Comparison of ENCODE assay signal across 11 mouse cellular contexts in the genomic region with DNA sequence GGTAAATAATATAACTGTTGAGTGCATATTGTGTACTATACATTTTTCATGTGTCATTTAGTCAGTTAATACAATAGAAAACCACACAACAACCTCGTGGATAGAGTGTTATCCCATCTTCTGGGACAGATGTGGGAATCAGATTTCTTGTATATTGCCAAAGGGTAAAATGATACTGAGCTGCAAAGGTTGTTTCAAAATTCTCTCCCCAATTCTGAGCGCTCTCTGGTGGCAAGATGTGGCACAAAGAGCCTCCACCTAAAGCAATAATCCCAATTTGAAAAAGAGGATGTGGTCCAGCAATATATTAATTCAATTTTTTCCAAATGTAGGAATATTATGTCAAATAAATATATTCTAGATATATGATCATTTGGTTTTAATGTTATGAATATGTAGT. TPM values are rescaled to one million over a fixed set of nuclear protein-coding genes. Genes with fewer than 3 reads are reported as not detected.
DNase-seq lines count a peak whose midpoint lies in the region; ATAC-seq and TF ChIP-seq lines count a peak whose summit lies in the region.
"Had no signal": no experiment of that assay in that cellular context is flagged by ENCODE, and none has a peak within 500 bp of the region (broad histone marks: within the 10 kb centered on the region; RNA-seq: fewer than 3 reads in every experiment).

No protein-coding gene starts in this region.

- intact Hi-C loops in gastrocnemius, adult 2 months (cut with DNase I): no loop called here

- no peak for TF ChIP-seq EP300 in lung, postnatal 0 days (IDR thresholded peaks at IDR 0.05)

- no peak overlapping the region for H3K9ac ChIP-seq in lung, postnatal 0 days (replicated peaks; ENCODE audit: low read depth)
- H3K9ac ChIP-seq: embryonic facial prominence, embryonic 13.5 days; kidney, embryonic 15.5 days; lung, embryonic 15.5 days had no signal

- H3K9me3 ChIP-seq in lung, postnatal 0 days (ENCODE audit: low read length): no peaks in the 10 kb centered on the region
- H3K9me3 ChIP-seq: embryonic facial prominence, embryonic 13.5 days; kidney, embryonic 15.5 days; lung, embryonic 15.5 days had no signal

- H3K4me3 ChIP-seq in gastrocnemius, adult 2 months: no peak overlapping the region
- H3K4me3 ChIP-seq in lung, postnatal 0 days (ENCODE audit: low read depth, low read length): no peak overlapping the region
- H3K4me3 ChIP-seq in lung, adult 2 months (replicated peaks; ENCODE audit: extremely low read depth, low read depth, low read length): no peak overlapping the region
- H3K4me3 ChIP-seq: embryonic facial prominence, embryonic 13.5 days; kidney, embryonic 15.5 days; lung, embryonic 15.5 days; myocyte had no signal

- peak; percentile 53 for TF ChIP-seq CTCF in gastrocnemius, adult 2 months (IDR thresholded peaks at IDR 0.05)
- peak; percentile 51 for TF ChIP-seq CTCF in lung, postnatal 0 days (IDR thresholded peaks at IDR 0.05)
- TF ChIP-seq CTCF in lung, adult 2 months (IDR thresholded peaks at IDR 0.05; ENCODE audit: insufficient read depth, low read length): no peak

- 30% methylated on average over 2 of the region's 2 CpGs for WGBS in lung, postnatal 0 days
- WGBS in lung, adult 2 months: 34% methylated on average over 2 of the region's 2 CpGs

- no peak overlapping the region for H3K27ac ChIP-seq in gastrocnemius, adult 2 months
- no peak overlapping the region for H3K27ac ChIP-seq in lung, postnatal 0 days (ENCODE audit: low read length)
- H3K27ac ChIP-seq: embryonic facial prominence, embryonic 13.5 days; kidney, embryonic 15.5 days; lung, embryonic 15.5 days had no signal

- H3K27me3 ChIP-seq in lung, postnatal 0 days (replicated peaks; ENCODE audit: insufficient read depth, low read length): no peaks in the 10 kb centered on the region
- H3K27me3 ChIP-seq: embryonic facial prominence, embryonic 13.5 days; lung, embryonic 15.5 days had no signal

- TF ChIP-seq POLR2A in lung, adult 2 months (IDR thresholded peaks at IDR 0.05; ENCODE audit: borderline replicate concordance, extremely low read depth, low read depth, low read length): no peak

- H3K4me2 ChIP-seq in lung, postnatal 0 days (replicated peaks; ENCODE audit: low read depth, low read length): no peak overlapping the region
- H3K4me2 ChIP-seq: embryonic facial prominence, embryonic 13.5 days; kidney, embryonic 15.5 days; lung, embryonic 15.5 days had no signal

- no peak for ATAC-seq in lung, postnatal 0 days

- H3K36me3 ChIP-seq in lung, postnatal 0 days (ENCODE audit: insufficient read depth, low read length): no peaks in the 10 kb centered on the region
- H3K36me3 ChIP-seq: embryonic facial prominence, embryonic 13.5 days; kidney, embryonic 15.5 days; lung, embryonic 15.5 days had no signal

- no peaks in the 10 kb centered on the region for H3K4me1 ChIP-seq in lung, postnatal 0 days (ENCODE audit: insufficient read depth, low read depth, low read length)
- H3K4me1 ChIP-seq in lung, adult 2 months (ENCODE audit: control insufficient read depth, insufficient read depth, low read length): peaks cover 2% of the 10 kb centered on the region

- no peak for DNase-seq in gastrocnemius, adult 2 months
- no peak for DNase-seq in gastrocnemius, adult 8-10 months (ENCODE audit: low spot score in 2 of 2)
- peak; percentile 18 for DNase-seq in lung, postnatal 0 days (ENCODE audit: low spot score)
- no peak for DNase-seq in lung, adult 2 months
- DNase-seq in NIH3T3 (ENCODE audit: low read depth): peak; percentile 70
- DNase-seq in thymus, postnatal 0 days (ENCODE audit: low spot score): peak; percentile 26
- DNase-seq in right cerebral cortex, postnatal 25 days: no peak

RNA-seq across cellular contexts. Expression of gene Hectd2, which starts 5.7 kb away (rescaled TPM):
- 1 to 10 TPM; 5.5 to 6.8 TPM for total RNA-seq in gastrocnemius, adult 2 months (2021)
- total RNA-seq in gastrocnemius, adult 8-10 months (2022): 1 to 10 TPM; 5.0 to 7.8 (median 6.0) TPM
- polyA plus RNA-seq in lung, postnatal 0 days (2015; fragmentation: Nextera tagmentation; extraction: Ambion mirVana): 1.4 and 1.6 TPM in 2 replicates
- polyA plus RNA-seq in lung, adult 2 months (2012; rRNA removed): 0.40 and 0.57 TPM in 2 replicates
- 3.1 and 3.3 TPM in 2 replicates for polyA plus RNA-seq in thymus, postnatal 0 days (2015; fragmentation: Nextera tagmentation; extraction: Ambion mirVana)

Comparison
In these comparisons a context has a peak if more than half of its experiments do, and no peak if none do; other contexts are left out.
1. DNase-seq: peak in lung, postnatal 0 days (single experiment), NIH3T3 (single experiment) and thymus, postnatal 0 days (single experiment); none in gastrocnemius, adult 2 months (single experiment), gastrocnemius, adult 8-10 months (0 of 2), lung, adult 2 months (single experiment) and right cerebral cortex, postnatal 25 days (single experiment).